Mouse (Mus musculus) intestine, embryonic 14.5 days (tissue): ENCODE data around the gene Gm11032. TPM values are rescaled to one million over a fixed set of nuclear protein-coding genes. Genes with fewer than 3 reads are reported as not detected.
A peak's percentile ranks its signal among the peaks of the same experiment; 100 is the strongest.
"Not testable (repeated sequence)": the region's sequence is repeated elsewhere in the genome, so short reads cannot be mapped to it uniquely, and the experiment has no call there.

Source experiments
- ATAC-seq: fragments of 200-750 bp; cut with Nextera tagmentation; replicated peaks from 2 replicates; pipeline ENCODE4 v1.8.0; 2017; ENCODE audit warnings: low read depth, moderate number of reproducible peaks, moderate TSS enrichment, moderate library complexity; ENCODE audit not compliant: low FRiP score, low TSS enrichment
- DNase-seq: peaks from one replicate; pipeline ENCODE4 v3.0.0-alpha.2; 2018; ENCODE audit warnings: low spot score
- H3K27ac ChIP-seq: fragments of 300-500 bp; sonication (generic); 2 replicates; pipeline ENCODE4 v1.5.1; 2014; ENCODE audit warnings: low read depth, mild to moderate bottlenecking, control low read depth
- H3K27me3 ChIP-seq: fragments of 300-500 bp; sonication (generic); replicated peaks from 2 replicates; pipeline ENCODE4 v1.6.1; 2014; ENCODE audit warnings: low read length, control low read depth; ENCODE audit not compliant: control insufficient read depth, insufficient read depth
- H3K36me3 ChIP-seq: fragments of 300-500 bp; sonication (generic); 2 replicates; pipeline ENCODE4 v1.6.1; 2014; ENCODE audit warnings: low read length, control low read depth; ENCODE audit not compliant: control insufficient read depth, insufficient read depth
- H3K4me1 ChIP-seq: fragments of 300-500 bp; sonication (generic); replicated peaks from 2 replicates; pipeline ENCODE4 v1.6.1; 2014; ENCODE audit warnings: low read length, control low read depth, mixed read lengths; ENCODE audit not compliant: control insufficient read depth, insufficient read depth
- H3K4me2 ChIP-seq: fragments of 300-500 bp; sonication (generic); 2 replicates; pipeline ENCODE4 v1.6.1; 2014; ENCODE audit warnings: low read length
- H3K4me3 ChIP-seq: fragments of 300-500 bp; sonication (generic); 2 replicates; pipeline ENCODE4 v1.5.1; 2014; ENCODE audit warnings: low read depth, low read length, control low read depth, mixed read lengths
- H3K9ac ChIP-seq: fragments of 300-500 bp; sonication (generic); 2 replicates; pipeline ENCODE4 v1.6.1; 2014; ENCODE audit warnings: mild to moderate bottlenecking, low read length
- H3K9me3 ChIP-seq: fragments of 300-500 bp; sonication (generic); 2 replicates; pipeline ENCODE4 v1.6.1; 2016; ENCODE audit warnings: low read length, control low read depth; ENCODE audit not compliant: control insufficient read depth
- WGBS: fragments of 180-500 bp; shearing (Covaris S2); extraction: QIAGEN DNeasy Blood & Tissue Kit; methylation state at CpG from one replicate; pipeline ENCODE4 v1.1.7; 2014; 5-methylcytosine and 5-hydroxymethylcytosine counted together
- polyA plus RNA-seq: library from polyadenylated mRNA; unstranded; fragments of >200 nt; fragmentation: Nextera tagmentation; extraction: Ambion mirVana; gene quantifications from 2 replicates; pipeline ENCODE4 v1.2.1, GENCODE M21; 2014

The Gm11032 gene
- polyA plus RNA-seq, 1 experiment from 2014 or later, result not detected

DNA sequence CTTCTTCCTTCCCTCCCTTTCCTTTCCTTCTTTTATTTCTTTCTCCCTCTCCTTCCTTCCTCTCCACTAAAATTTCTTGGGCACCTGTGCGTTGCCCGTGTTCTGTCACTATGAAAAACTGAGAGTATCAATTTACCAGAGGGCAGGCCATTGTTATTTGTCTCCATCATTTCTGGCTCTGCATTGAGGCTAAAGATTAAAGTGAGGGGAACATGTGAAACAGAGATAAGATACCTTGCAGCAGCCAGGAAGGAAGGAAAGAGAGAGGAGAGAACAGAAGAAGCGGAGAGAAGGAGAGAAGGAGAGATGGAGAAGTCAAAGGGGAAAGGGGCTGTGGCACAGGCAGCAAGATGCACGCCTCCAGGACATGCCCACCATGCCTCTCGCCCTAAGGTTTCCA, 14.5 kb downstream of the Gm11032 start:
- no peak overlapping the region for H3K27ac ChIP-seq
- WGBS, result 61% methylated on average over 5 of the region's 5 CpGs

DNA sequence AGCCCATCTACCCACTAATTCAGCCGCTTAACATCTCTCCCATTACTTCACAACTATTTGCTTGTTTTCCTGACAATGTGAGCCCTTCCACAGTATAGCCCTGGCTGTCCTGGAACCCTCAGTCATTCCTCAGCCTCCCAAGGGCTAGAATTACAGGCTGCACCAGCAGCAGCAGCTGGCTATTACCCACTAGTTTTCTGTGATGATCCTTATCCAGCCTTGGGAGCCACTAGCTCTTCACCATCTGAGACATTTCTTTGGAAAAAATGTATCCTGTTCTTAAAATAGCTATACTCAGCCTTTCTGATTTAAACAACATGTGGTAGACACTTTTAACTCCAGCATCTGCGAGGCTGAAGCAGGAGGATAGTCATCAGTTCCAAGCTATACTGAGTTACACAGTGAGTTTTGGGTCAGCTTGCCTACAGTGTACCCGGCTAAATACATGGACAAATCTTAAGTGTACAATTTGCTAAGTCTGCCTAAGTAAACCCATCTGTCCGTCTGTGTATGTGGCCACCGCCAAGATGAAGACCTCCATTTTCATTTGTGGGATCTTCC, 17.0 kb downstream of the Gm11032 start:
- peak overlapping the region; percentile 78 for H3K4me3 ChIP-seq
- WGBS, result 46% methylated on average over 5 of the region's 5 CpGs
- H3K9ac ChIP-seq, result no peak overlapping the region

More for the DNA sequence above, 14.5 kb downstream of the Gm11032 start:
- H3K36me3 ChIP-seq, result no peaks in the 10 kb centered on the region
- H3K4me1 ChIP-seq, result peaks cover 16% of the 10 kb centered on the region
- no peak for DNase-seq
- no peak overlapping the region for H3K4me3 ChIP-seq
- H3K27me3 ChIP-seq, result no peaks in the 10 kb centered on the region
- H3K9me3 ChIP-seq, result no peaks in the 10 kb centered on the region
- H3K9ac ChIP-seq, result no peak overlapping the region
- H3K4me2 ChIP-seq, result no peak overlapping the region
- ATAC-seq, result no peak

DNA sequence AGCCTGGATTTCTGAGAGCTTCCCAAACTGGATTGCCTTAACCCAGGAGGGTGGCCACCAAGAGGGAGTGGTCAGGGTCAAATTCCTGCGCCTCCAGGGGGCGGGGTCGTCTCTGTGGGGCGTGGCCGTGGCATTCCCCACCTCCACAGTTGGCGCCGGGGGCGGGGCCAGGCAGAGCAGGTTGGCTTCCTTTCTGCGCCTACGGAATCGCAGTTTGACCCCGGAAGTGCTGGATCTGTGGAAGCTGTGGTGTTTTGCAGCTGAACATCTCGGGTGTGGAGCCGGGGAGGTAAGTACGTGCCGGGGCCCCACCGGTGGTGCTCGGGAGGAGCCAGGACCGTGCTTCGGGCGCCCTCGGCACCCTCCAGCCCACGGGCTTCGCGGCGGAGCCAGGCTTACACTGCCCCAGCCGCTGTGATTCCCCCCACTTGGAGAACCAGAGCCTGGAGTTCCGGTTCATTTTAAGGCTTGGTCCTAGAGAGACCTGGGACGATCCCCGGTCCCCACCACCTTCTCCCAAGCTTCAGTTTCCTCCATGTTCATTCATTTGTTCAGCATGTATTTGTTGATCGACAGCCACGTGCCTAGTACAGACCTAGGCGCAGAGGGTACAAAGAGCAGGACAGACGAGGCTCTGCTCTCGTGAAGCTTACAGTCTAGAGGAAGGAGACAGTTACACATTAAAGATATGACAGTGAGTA, 17.8 kb downstream of the Gm11032 start, which contains the start of gene Ascc2:
TSS of gene Ascc2 (plus strand) at position 214 of the 701 bp plus-strand sequence.
- Histone ChIP-seq H3K4me1 (peaks cover 8% of the 10 kb centered on the region), H3K4me3 (peak within 1 kb of the TSS; percentile 78), H3K9me3 (no peaks in the 10 kb centered on the region), H3K9ac (peak within 1 kb of the TSS; percentile 56), H3K27me3 (no peaks in the 10 kb centered on the region), H3K4me2 (peak within 1 kb of the TSS; percentile 69), H3K36me3 (peaks cover 13% of the 10 kb centered on the region; the same call in 1 of the 2 replicates), H3K27ac (peak within 1 kb of the TSS; percentile 70)
- peak; percentile 99 for DNase-seq
- peak; percentile 93 for ATAC-seq
- WGBS, result under 1% methylated on average over 35 of the region's 35 CpGs

More for the DNA sequence above, 17.0 kb downstream of the Gm11032 start:
- Histone ChIP-seq H3K4me2 (peak overlapping the region; percentile 69), H3K27ac (peak overlapping the region; percentile 70; the same call in 1 of the 2 replicates), H3K4me1 (peaks cover 8% of the 10 kb centered on the region), H3K27me3 (no peaks in the 10 kb centered on the region), H3K9me3 (no peaks in the 10 kb centered on the region), H3K36me3 (peaks cover 5% of the 10 kb centered on the region; the same call in 1 of the 2 replicates)
- DNase-seq (no peak), ATAC-seq (0 out of 2 replicates have a peak, but pooled peaks have one; percentile 2)

DNA sequence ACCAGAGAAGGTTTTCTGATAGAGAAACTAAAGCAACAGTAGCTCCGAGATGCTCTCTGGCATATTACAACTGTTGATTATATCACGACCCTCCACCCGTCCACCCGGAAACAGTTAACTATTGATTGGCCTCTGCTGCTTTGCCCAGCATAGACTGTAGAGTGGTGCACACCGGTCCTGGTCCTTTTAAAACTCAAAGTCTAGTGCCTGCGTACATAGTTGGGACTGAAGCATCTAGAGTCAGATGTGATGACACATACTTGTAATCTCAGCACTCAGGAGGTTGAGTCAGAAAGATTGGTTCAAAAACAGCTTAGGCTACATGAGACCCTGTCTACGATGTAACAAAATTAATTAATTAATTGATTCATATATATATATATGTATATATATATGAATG, 18.4 kb downstream of the Gm11032 start:
- peak overlapping the region; percentile 69 for H3K4me2 ChIP-seq
- peaks cover 8% of the 10 kb centered on the region for H3K4me1 ChIP-seq
- no peaks in the 10 kb centered on the region for H3K27me3 ChIP-seq
- peak overlapping the region; percentile 78 for H3K4me3 ChIP-seq
- peak overlapping the region; percentile 56 for H3K9ac ChIP-seq
- 16% methylated on average over 7 of the region's 7 CpGs for WGBS
- ATAC-seq (no peak), DNase-seq (no peak)
- H3K27ac ChIP-seq, result no peak overlapping the region
- no peaks in the 10 kb centered on the region for H3K9me3 ChIP-seq
- peaks cover 16% of the 10 kb centered on the region; the same call in 1 of the 2 replicates for H3K36me3 ChIP-seq

DNA sequence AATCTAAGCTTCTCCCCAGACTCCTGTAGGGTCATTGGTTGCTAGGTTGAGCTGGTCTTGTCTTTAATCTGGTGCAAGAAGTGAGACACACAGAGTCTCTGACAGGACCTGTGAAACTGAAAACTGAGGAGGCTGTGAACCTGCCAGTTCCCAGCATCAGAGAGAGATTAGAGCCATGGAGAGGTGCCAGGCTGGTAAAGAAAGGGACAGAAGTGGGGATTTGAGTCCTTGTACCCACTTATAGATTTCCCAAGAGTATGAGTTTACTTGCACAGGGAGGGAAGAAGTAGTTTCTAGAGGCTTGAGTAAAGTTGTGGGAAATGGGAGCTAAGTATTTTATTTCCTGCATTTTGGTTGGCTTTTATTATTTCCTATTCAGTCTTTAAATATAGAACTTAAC, 21.3 kb downstream of the Gm11032 start:
- no peak overlapping the region for H3K4me2 ChIP-seq
- H3K27ac ChIP-seq, result no peak overlapping the region
- no peak overlapping the region for H3K4me3 ChIP-seq
- DNase-seq, result no peak
- no peak overlapping the region for H3K9ac ChIP-seq
- H3K9me3 ChIP-seq, result no peaks in the 10 kb centered on the region
- no peak for ATAC-seq
- peaks cover 16% of the 10 kb centered on the region; the same call in 1 of the 2 replicates for H3K36me3 ChIP-seq
- peaks cover 8% of the 10 kb centered on the region for H3K4me1 ChIP-seq
- H3K27me3 ChIP-seq, result no peaks in the 10 kb centered on the region

DNA sequence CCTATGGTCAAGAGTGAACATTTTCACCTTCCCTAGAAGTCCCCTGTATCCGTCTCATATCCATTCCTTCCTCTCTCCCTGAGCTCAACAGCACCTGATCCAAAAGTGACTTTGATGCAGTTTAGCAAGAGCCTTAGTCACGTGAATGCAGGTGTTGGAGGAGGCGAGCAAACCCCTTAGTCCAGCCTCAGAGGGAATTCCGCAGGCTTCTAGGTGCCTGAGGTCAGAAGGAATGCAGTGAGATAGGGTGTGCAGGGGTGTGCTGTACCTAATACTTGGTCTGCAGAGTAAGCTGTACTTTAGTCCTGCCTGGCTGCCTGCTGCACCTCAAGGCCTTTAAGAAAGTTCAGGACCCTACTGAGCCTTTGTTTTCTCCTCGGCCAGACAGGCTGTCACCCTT, 23.9 kb downstream of the Gm11032 start:
- 71% methylated on average over 5 of the region's 5 CpGs for WGBS
- Histone ChIP-seq H3K27me3 (no peaks in the 10 kb centered on the region), H3K9ac (no peak overlapping the region), H3K4me2 (no peak overlapping the region), H3K27ac (no peak overlapping the region), H3K4me3 (no peak overlapping the region), H3K4me1 (peaks cover 3% of the 10 kb centered on the region), H3K36me3 (peaks cover 41% of the 10 kb centered on the region), H3K9me3 (no peaks in the 10 kb centered on the region)
- DNase-seq, result no peak
- no peak for ATAC-seq

- not testable (repeated sequence) for ATAC-seq, H3K27me3 ChIP-seq, H3K4me1 ChIP-seq, H3K9ac ChIP-seq, DNase-seq, H3K9me3 ChIP-seq, H3K27ac ChIP-seq, H3K4me2 ChIP-seq, H3K4me3 ChIP-seq
- 88% methylated on average over 4 of the region's 6 CpGs for WGBS
- peaks cover 56% of the 10 kb centered on the region for H3K36me3 ChIP-seq
These were observed 25.3 kb downstream of the Gm11032 start for GRCm38 (mm10) chr11:4645180-4645579.

- no peak overlapping the region for H3K9ac ChIP-seq
- H3K36me3 ChIP-seq, result peaks cover 63% of the 10 kb centered on the region
- WGBS, result 89% methylated on average over 9 of the region's 9 CpGs
- H3K27me3 ChIP-seq, result no peaks in the 10 kb centered on the region
- no peak overlapping the region for H3K4me2 ChIP-seq
- ATAC-seq, result no peak
- no peak for DNase-seq
- H3K4me3 ChIP-seq, result no peak overlapping the region
- no peaks in the 10 kb centered on the region for H3K9me3 ChIP-seq
- no peak overlapping the region for H3K27ac ChIP-seq
- H3K4me1 ChIP-seq, result no peaks in the 10 kb centered on the region
These were observed 26.5 kb downstream of the Gm11032 start for GRCm38 (mm10) chr11:4646409-4646808.
